Mouse (Mus musculus) E14TG2a.4 (cell line): Measurements from ENCODE around the gene Cbl.

Source experiments
- CTCF ChIP-seq: conservative IDR thresholded peaks from 2 replicates; pipeline ENCODE4 v1.5.1; 2014; ENCODE audit warnings: low read length
- NANOG ChIP-seq: IDR thresholded peaks from 2 replicates; pipeline ENCODE4 v1.6.1; 2014; ENCODE audit warnings: borderline replicate concordance, low read length, mixed read lengths
- POU5F1 ChIP-seq: IDR thresholded peaks from 2 replicates; pipeline ENCODE4 v1.6.1; 2014; ENCODE audit warnings: low read length, borderline replicate concordance

- no peak for TF ChIP-seq CTCF
- no peak for TF ChIP-seq POU5F1
- TF ChIP-seq NANOG: no peak
Observed at GRCm38 (mm10) chr9:44107110-44107509, 126.7 kb downstream of the Cbl start, which contains the start of gene C1qtnf5.
